Mouse (Mus musculus): ENCODE data around the gene Rsph14. TPM values are rescaled to one million over a fixed set of nuclear protein-coding genes. Genes with fewer than 3 reads are reported as not detected.

Gene Rsph14
- polyA plus RNA-seq, 1 experiment = not detected

GRCm38 (mm10) chr10:74981159-74981558 is 51.2 kb downstream of the Rsph14 start:
- Histone ChIP-seq H3K27ac (ENCODE audit: insufficient read depth, low read depth, low read length) (no peak overlapping the region), H3K4me3 (ENCODE audit: insufficient read depth, low read length) (no peak overlapping the region), H3K4me1 (ENCODE audit: control insufficient read depth, insufficient read depth, low read length) (no peaks in the 10 kb centered on the region)
- TF ChIP-seq POLR2A (IDR thresholded peaks at IDR 0.05; ENCODE audit: borderline replicate concordance, low read depth, low read length) (no peak), CTCF (IDR thresholded peaks at IDR 0.05; ENCODE audit: low read depth, low read length) (no peak)

GRCm38 (mm10) chr10:74978056-74978455 is 54.3 kb downstream of the Rsph14 start:
- H3K27ac ChIP-seq (ENCODE audit: insufficient read depth, low read depth, low read length) = no peak overlapping the region
- no peaks in the 10 kb centered on the region for H3K4me1 ChIP-seq (ENCODE audit: control insufficient read depth, insufficient read depth, low read length)
- H3K4me3 ChIP-seq (ENCODE audit: insufficient read depth, low read length) = no peak overlapping the region
- TF ChIP-seq CTCF (IDR thresholded peaks at IDR 0.05; ENCODE audit: low read depth, low read length) (no peak), POLR2A (IDR thresholded peaks at IDR 0.05; ENCODE audit: borderline replicate concordance, low read depth, low read length) (no peak)

- Histone ChIP-seq H3K4me3 (ENCODE audit: insufficient read depth, low read length) (no peak overlapping the region), H3K27ac (ENCODE audit: insufficient read depth, low read depth, low read length) (no peak overlapping the region), H3K4me1 (ENCODE audit: control insufficient read depth, insufficient read depth, low read length) (no peaks in the 10 kb centered on the region)
- TF ChIP-seq POLR2A (IDR thresholded peaks at IDR 0.05; ENCODE audit: borderline replicate concordance, low read depth, low read length) (no peak), CTCF (IDR thresholded peaks at IDR 0.05; ENCODE audit: low read depth, low read length) (no peak)
Observed at GRCm38 (mm10) chr10:74976429-74976828, 56.0 kb downstream of the Rsph14 start.

- TF ChIP-seq POLR2A (IDR thresholded peaks at IDR 0.05; ENCODE audit: borderline replicate concordance, low read depth, low read length) (no peak), CTCF (IDR thresholded peaks at IDR 0.05; ENCODE audit: low read depth, low read length) (no peak)
Observed at GRCm38 (mm10) chr10:74975626-74976025, 56.8 kb downstream of the Rsph14 start.

GRCm38 (mm10) chr10:74973026-74973425 is 59.4 kb downstream of the Rsph14 start:
- Histone ChIP-seq H3K4me1 (ENCODE audit: control insufficient read depth, insufficient read depth, low read length) (no peaks in the 10 kb centered on the region), H3K4me3 (ENCODE audit: insufficient read depth, low read length) (no peak overlapping the region), H3K27ac (ENCODE audit: insufficient read depth, low read depth, low read length) (no peak overlapping the region)
- TF ChIP-seq CTCF (IDR thresholded peaks at IDR 0.05; ENCODE audit: low read depth, low read length) (no peak), POLR2A (IDR thresholded peaks at IDR 0.05; ENCODE audit: borderline replicate concordance, low read depth, low read length) (no peak)

More at GRCm38 (mm10) chr10:74975626-74976025, 56.8 kb downstream of the Rsph14 start:
- no peaks in the 10 kb centered on the region for H3K4me1 ChIP-seq (ENCODE audit: control insufficient read depth, insufficient read depth, low read length)
- no peak overlapping the region for H3K27ac ChIP-seq (ENCODE audit: insufficient read depth, low read depth, low read length)
- H3K4me3 ChIP-seq (ENCODE audit: insufficient read depth, low read length) = no peak overlapping the region

- H3K4me1 ChIP-seq (ENCODE audit: control insufficient read depth, insufficient read depth, low read length) = no peaks in the 10 kb centered on the region
- no peak overlapping the region for H3K4me3 ChIP-seq (ENCODE audit: insufficient read depth, low read length)
- TF ChIP-seq POLR2A (IDR thresholded peaks at IDR 0.05; ENCODE audit: borderline replicate concordance, low read depth, low read length) (no peak), CTCF (IDR thresholded peaks at IDR 0.05; ENCODE audit: low read depth, low read length) (no peak)
- no peak overlapping the region for H3K27ac ChIP-seq (ENCODE audit: insufficient read depth, low read depth, low read length)
Observed at GRCm38 (mm10) chr10:74969266-74969665, 63.1 kb downstream of the Rsph14 start.

GRCm38 (mm10) chr10:74967651-74968267 is 64.6 kb downstream of the Rsph14 start:
- no peak overlapping the region for H3K27ac ChIP-seq (ENCODE audit: insufficient read depth, low read depth, low read length)
- no peaks in the 10 kb centered on the region for H3K4me1 ChIP-seq (ENCODE audit: control insufficient read depth, insufficient read depth, low read length)
- no peak overlapping the region for H3K4me3 ChIP-seq (ENCODE audit: insufficient read depth, low read length)
- TF ChIP-seq POLR2A (IDR thresholded peaks at IDR 0.05; ENCODE audit: borderline replicate concordance, low read depth, low read length) (no peak), CTCF (IDR thresholded peaks at IDR 0.05; ENCODE audit: low read depth, low read length) (no peak)

GRCm38 (mm10) chr10:74966850-74967451 is 65.4 kb downstream of the Rsph14 start, which contains the start of gene Gnaz:
Gene Gnaz, plus strand, starts transcription at chr10:74967177.
- H3K4me3 ChIP-seq (ENCODE audit: insufficient read depth, low read length) = peak within 1 kb of the TSS; percentile 53
- H3K4me1 ChIP-seq (ENCODE audit: control insufficient read depth, insufficient read depth, low read length) = no peaks in the 10 kb centered on the region
- TF ChIP-seq CTCF (IDR thresholded peaks at IDR 0.05; ENCODE audit: low read depth, low read length) = no peak
- TF ChIP-seq POLR2A (IDR thresholded peaks at IDR 0.05; ENCODE audit: borderline replicate concordance, low read depth, low read length) = no peak
- no peak within 1 kb of the TSS for H3K27ac ChIP-seq (ENCODE audit: insufficient read depth, low read depth, low read length)

- Histone ChIP-seq H3K27ac (ENCODE audit: insufficient read depth, low read depth, low read length) (no peak overlapping the region), H3K4me1 (ENCODE audit: control insufficient read depth, insufficient read depth, low read length) (no peaks in the 10 kb centered on the region), H3K4me3 (ENCODE audit: insufficient read depth, low read length) (no peak overlapping the region)
- TF ChIP-seq POLR2A (IDR thresholded peaks at IDR 0.05; ENCODE audit: borderline replicate concordance, low read depth, low read length) = no peak
- TF ChIP-seq CTCF (IDR thresholded peaks at IDR 0.05; ENCODE audit: low read depth, low read length) = no peak
Observed at GRCm38 (mm10) chr10:74964380-74964779, 68.0 kb downstream of the Rsph14 start.

- Histone ChIP-seq H3K4me1 (ENCODE audit: control insufficient read depth, insufficient read depth, low read length) (no peaks in the 10 kb centered on the region), H3K4me3 (ENCODE audit: insufficient read depth, low read length) (no peak overlapping the region), H3K27ac (ENCODE audit: insufficient read depth, low read depth, low read length) (no peak overlapping the region)
- TF ChIP-seq POLR2A (IDR thresholded peaks at IDR 0.05; ENCODE audit: borderline replicate concordance, low read depth, low read length) = no peak
- TF ChIP-seq CTCF (IDR thresholded peaks at IDR 0.05; ENCODE audit: low read depth, low read length) = no peak
Observed at GRCm38 (mm10) chr10:74952830-74953443, 79.4 kb downstream of the Rsph14 start.

Measured in bone marrow macrophage, adult 2 months (primary cell).